Mouse (Mus musculus): ENCODE measurements around the gene Crisp2. TPM values are rescaled to one million over a fixed set of nuclear protein-coding genes. Genes with fewer than 3 reads are reported as not detected.

Crisp2 gene
- total and polyA plus RNA-seq, 3 experiments: 1.2 to 1.4 TPM; not detected in 1

DNA sequence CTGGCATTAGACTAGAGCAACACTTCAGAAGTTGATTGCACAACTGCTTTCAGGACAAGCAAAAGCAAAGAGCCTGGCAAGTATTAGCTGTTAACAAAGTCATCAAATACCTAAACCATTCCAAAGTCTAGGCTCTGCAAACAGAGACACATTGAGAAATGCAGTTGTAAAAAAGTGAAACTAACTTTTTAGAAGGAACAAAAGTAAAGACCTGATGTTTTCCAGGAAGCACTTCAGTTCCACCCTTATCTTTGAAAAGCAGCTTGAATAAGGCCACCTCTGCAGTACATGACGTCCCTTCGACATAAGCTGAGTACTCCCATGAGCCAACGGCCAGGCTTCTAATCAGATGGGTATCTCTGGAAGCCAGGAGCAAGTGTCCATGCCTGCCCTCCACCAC lies 253 bp downstream of the Crisp2 start (continued):
- TF ChIP-seq TCF12 (IDR thresholded peaks at IDR 0.05; ENCODE audit: low read depth, low read length): peak; percentile 98
- no peak for TF ChIP-seq ZKSCAN1 (IDR thresholded peaks at IDR 0.05; ENCODE audit: low read depth, low read length)
- no peak for TF ChIP-seq CTCF (IDR thresholded peaks at IDR 0.05 in 2 of 3, conservative IDR thresholded peaks at IDR 0.05 in 1 of 3; ENCODE audit: control insufficient read depth in 1 of 3, insufficient read depth in 1 of 3, low read depth in 2 of 3, low read length in 3 of 3, poor library complexity in 1 of 3, severe bottlenecking in 1 of 3)
- no peak for TF ChIP-seq E2F4 (IDR thresholded peaks at IDR 0.05; ENCODE audit: borderline replicate concordance, low read depth, low read length)
- peak; percentile 50; the same call in 1 of the 2 replicates for TF ChIP-seq HCFC1 (IDR thresholded peaks at IDR 0.05; ENCODE audit: low read depth, low read length)
- peak; percentile 69 for TF ChIP-seq POLR2AphosphoS2 (IDR thresholded peaks at IDR 0.05; ENCODE audit: low read length)
- TF ChIP-seq POLR2AphosphoS5 (IDR thresholded peaks at IDR 0.05; ENCODE audit: borderline replicate concordance, low read depth, low read length): no peak
- peak; percentile 98 for TF ChIP-seq ETS1 (IDR thresholded peaks at IDR 0.05; ENCODE audit: low read depth, low read length)
- no peak for TF ChIP-seq KAT2A (conservative IDR thresholded peaks at IDR 0.05; ENCODE audit: low read depth, low read length)
- TF ChIP-seq EP300 (IDR thresholded peaks at IDR 0.05; ENCODE audit: low read depth in 1 of 2, low read length in 2 of 2): peak; percentile 98

DNA sequence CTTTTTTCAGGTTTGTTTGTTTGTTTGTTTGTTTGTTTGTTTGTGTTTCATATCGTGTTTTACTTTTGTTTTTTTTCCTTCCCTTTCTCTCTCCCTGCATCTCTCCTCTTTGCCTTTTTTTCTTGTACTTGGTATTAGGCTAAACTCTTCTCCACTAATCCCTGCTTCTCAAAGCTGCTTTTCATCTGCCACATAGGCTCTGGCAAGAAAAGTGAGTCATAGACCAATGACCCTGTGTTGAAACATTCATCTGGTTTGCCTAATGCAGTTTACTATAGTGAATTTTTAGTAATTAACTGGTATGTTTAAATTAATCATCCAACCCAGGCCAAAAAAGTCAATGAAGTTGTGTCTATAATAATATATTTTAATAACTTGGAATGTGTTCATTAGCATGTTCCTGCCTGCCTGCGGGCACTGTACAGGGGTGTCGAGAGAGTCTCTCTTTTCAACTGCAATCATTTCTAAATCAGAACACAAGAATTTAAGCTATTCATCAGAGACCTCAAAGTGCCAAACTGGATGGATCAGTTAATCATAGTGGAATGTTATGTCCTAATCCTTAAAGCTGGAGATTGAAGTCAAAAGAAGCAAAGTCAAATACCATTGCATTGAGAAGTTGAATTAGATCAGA lies 4.0 kb downstream of the Crisp2 start:
- no peak for TF ChIP-seq TBP (IDR thresholded peaks at IDR 0.05; ENCODE audit: low read depth, low read length)
- TF ChIP-seq MXI1 (IDR thresholded peaks at IDR 0.05; ENCODE audit: low read depth, low read length): no peak
- no peak for TF ChIP-seq GATA1 (IDR thresholded peaks at IDR 0.05; ENCODE audit: low read depth, low read length)
- no peak for TF ChIP-seq POLR2AphosphoS5 (IDR thresholded peaks at IDR 0.05; ENCODE audit: borderline replicate concordance, low read depth, low read length)
- TF ChIP-seq UBTF (IDR thresholded peaks at IDR 0.05; ENCODE audit: borderline replicate concordance, insufficient read depth, low read depth, low read length): no peak
- no peak for TF ChIP-seq CHD2 (IDR thresholded peaks at IDR 0.05; ENCODE audit: low read length)
- no peak for TF ChIP-seq MAX (IDR thresholded peaks at IDR 0.05; ENCODE audit: low read length)
- TF ChIP-seq POLR2AphosphoS2 (IDR thresholded peaks at IDR 0.05; ENCODE audit: low read length): no peak
- TF ChIP-seq ZNF384 (IDR thresholded peaks at IDR 0.05; ENCODE audit: low read depth, low read length): no peak
- TF ChIP-seq KAT2A (conservative IDR thresholded peaks at IDR 0.05; ENCODE audit: low read depth, low read length): no peak
- TF ChIP-seq GABPA (IDR thresholded peaks at IDR 0.05; ENCODE audit: low read depth, low read length): no peak
- no peak for TF ChIP-seq HCFC1 (IDR thresholded peaks at IDR 0.05; ENCODE audit: low read depth, low read length)
- no peak for TF ChIP-seq ZMIZ1 (IDR thresholded peaks at IDR 0.05; ENCODE audit: low read depth, low read length)
- no peak for TF ChIP-seq CHD1 (IDR thresholded peaks at IDR 0.05; ENCODE audit: low read depth, low read length)
- H3K4me3 ChIP-seq (ENCODE audit: control insufficient read depth in 1 of 2, insufficient read depth in 1 of 2, low read depth in 2 of 2, low read length in 2 of 2): no peak overlapping the region
- H3K4me1 ChIP-seq (ENCODE audit: control insufficient read depth in 1 of 2, insufficient read depth in 2 of 2, low read length in 2 of 2): peaks cover 15 to 17% of the 10 kb centered on the region in 2 experiments
- H3K79me2 ChIP-seq (ENCODE audit: control insufficient read depth, insufficient read depth, low read length, poor library complexity): no peaks in the 10 kb centered on the region
- H3K9me3 ChIP-seq (replicated peaks; ENCODE audit: insufficient read depth, low read length): no peaks in the 10 kb centered on the region
- no peaks in the 10 kb centered on the region for H3K27me3 ChIP-seq (ENCODE audit: control insufficient read depth in 1 of 2, insufficient read depth in 2 of 2, low read length in 2 of 2)
- no peak overlapping the region for H3K27ac ChIP-seq (ENCODE audit: control insufficient read depth, low read depth, low read length)
- no peak overlapping the region for H3K9ac ChIP-seq (ENCODE audit: control insufficient read depth, low read depth, low read length, poor library complexity, severe bottlenecking)
- DNase-seq (ENCODE audit: low read depth, low spot score): no peak
- H3K36me3 ChIP-seq (ENCODE audit: control insufficient read depth in 1 of 2, insufficient read depth in 2 of 2, low read length in 2 of 2): peaks cover 0 to 27% of the 10 kb centered on the region in 2 experiments; a peak in 2 of 4 replicates
